Mouse (Mus musculus) heart, adult 2 months (tissue): ENCODE measurements at regions not wholly inside any gene's neighbourhood (a gene's known extent, or its start where the extent isn't known, plus 50 kb on each side); places are given as distances from the start of the nearest gene placed in this dataset.
"Not testable (repeated sequence)": the region's sequence is repeated elsewhere in the genome, so short reads cannot be mapped to it uniquely, and the experiment has no call there.

Source experiments
- CTCF ChIP-seq: fragments of 200-600 bp; IDR thresholded peaks from 2 replicates; pipeline ENCODE4 v1.8.1; 2022; ENCODE audit warnings: antibody characterized with exemption, mild to moderate bottlenecking, moderate library complexity
- POLR2A ChIP-seq: fragments of 200-500 bp; IDR thresholded peaks from 2 replicates; pipeline ENCODE4 v1.6.1; 2011; ENCODE audit warnings: mild to moderate bottlenecking, low read depth, low read length, control low read depth; ENCODE audit not compliant: insufficient read depth

DNA sequence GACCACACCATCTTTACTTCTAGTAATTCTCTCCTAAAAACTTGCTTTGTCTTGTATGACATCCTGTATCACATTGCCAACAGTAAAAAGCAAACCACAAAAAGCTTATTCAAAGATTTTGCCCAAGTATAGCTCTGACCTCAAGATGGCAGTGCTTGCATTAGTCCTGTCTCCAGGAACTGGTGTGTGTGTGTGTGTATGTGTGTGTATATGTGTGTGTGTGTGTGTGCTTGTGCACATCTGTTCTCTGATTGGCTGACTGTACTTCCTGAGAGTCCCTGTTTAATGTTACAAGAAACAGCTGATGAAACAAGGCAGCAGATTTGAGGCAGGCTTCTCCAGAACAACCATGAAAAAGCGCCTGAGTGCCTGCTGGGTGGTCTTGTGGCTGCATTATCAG is 735.0 kb downstream of the Dad1 start:
- TF ChIP-seq CTCF, POLR2A: not testable (repeated sequence)
